Mouse (Mus musculus) midbrain, embryonic 10.5 days (tissue): ENCODE data around the gene C1qc. TPM values are rescaled to one million over a fixed set of nuclear protein-coding genes. Genes with fewer than 3 reads are reported as not detected.

Source experiments
- DNase-seq: peaks from one replicate; pipeline ENCODE4 v3.0.0-alpha.2; 2017; ENCODE audit warnings: low spot score
- H3K27ac ChIP-seq: fragments of 300-500 bp; sonication (generic); replicated peaks from 2 replicates; pipeline ENCODE4 v1.5.1; 2016; ENCODE audit warnings: mild to moderate bottlenecking
- H3K27me3 ChIP-seq: fragments of 300-500 bp; sonication (generic); 2 replicates; pipeline ENCODE4 v1.6.1; 2016; ENCODE audit warnings: low read depth, mild to moderate bottlenecking; ENCODE audit not compliant: poor library complexity, severe bottlenecking
- H3K36me3 ChIP-seq: fragments of 300-500 bp; sonication (generic); 2 replicates; pipeline ENCODE4 v1.6.1; 2016; ENCODE audit warnings: mild to moderate bottlenecking, moderate library complexity
- H3K4me1 ChIP-seq: fragments of 300-500 bp; sonication (generic); 2 replicates; pipeline ENCODE4 v1.6.1; 2016
- H3K4me3 ChIP-seq: fragments of 300-500 bp; sonication (generic); 2 replicates; pipeline ENCODE4 v1.5.1; 2016; ENCODE audit warnings: mild to moderate bottlenecking, moderate library complexity
- H3K9me3 ChIP-seq: fragments of 300-500 bp; sonication (generic); replicated peaks from 2 replicates; pipeline ENCODE4 v1.6.1; 2016; ENCODE audit warnings: mild to moderate bottlenecking
- WGBS: fragments of 180-500 bp; shearing (Covaris S2); methylation state at CpG from one replicate; pipeline ENCODE4 v1.1.7; 2016; 5-methylcytosine and 5-hydroxymethylcytosine counted together
- polyA plus RNA-seq: library from polyadenylated mRNA; unstranded; fragments of >200 nt; fragmentation: Nextera tagmentation; extraction: Ambion mirVana; gene quantifications from 2 replicates; pipeline ENCODE4 v1.2.1, GENCODE M21; 2016

Gene C1qc
- polyA plus RNA-seq, 1 experiment from 2014 or later: 7.1 TPM

DNA sequence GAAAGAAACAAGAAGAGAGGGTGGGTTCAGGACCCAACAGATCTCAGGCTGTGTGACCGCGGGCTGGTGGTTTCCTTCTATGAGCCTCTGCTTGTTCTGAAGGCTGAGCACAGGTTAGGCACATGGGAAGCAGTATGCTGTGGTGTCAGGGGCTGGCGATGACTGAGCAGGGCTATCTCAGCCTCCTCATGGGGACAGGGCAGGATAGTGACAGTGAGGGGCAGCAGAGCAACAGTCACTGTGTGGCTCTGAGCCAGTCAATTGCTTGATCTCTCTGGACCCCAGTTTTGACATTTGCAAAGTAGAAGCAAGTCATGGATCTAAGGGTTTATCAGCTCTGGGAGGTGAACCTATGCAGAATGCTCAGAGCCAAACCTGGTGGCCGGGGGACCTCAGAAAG lies 1.8 kb downstream of the C1qc start:
- WGBS: 88% methylated on average over 4 of the region's 4 CpGs

GRCm38 (mm10) chr4:136889981-136890380 lies 2.9 kb downstream of the C1qc start:
- no peak overlapping the region for H3K27ac ChIP-seq
- H3K27me3 ChIP-seq: peaks cover 52% of the 10 kb centered on the region
- no peak for DNase-seq
- no peak overlapping the region for H3K4me3 ChIP-seq
- H3K36me3 ChIP-seq: no peaks in the 10 kb centered on the region
- H3K4me1 ChIP-seq: peaks cover 16% of the 10 kb centered on the region
- WGBS: 85% methylated on average over 15 of the region's 15 CpGs
- H3K9me3 ChIP-seq: no peaks in the 10 kb centered on the region

More for the DNA sequence above, 1.8 kb downstream of the C1qc start:
- H3K36me3 ChIP-seq: no peaks in the 10 kb centered on the region
- H3K27ac ChIP-seq: no peak overlapping the region; the same call in 1 of the 2 replicates
- peaks cover 24% of the 10 kb centered on the region for H3K4me1 ChIP-seq
- H3K27me3 ChIP-seq: peaks cover 63% of the 10 kb centered on the region
- no peaks in the 10 kb centered on the region for H3K9me3 ChIP-seq
- H3K4me3 ChIP-seq: no peak overlapping the region
- no peak for DNase-seq

- no peak overlapping the region for H3K4me3 ChIP-seq
- H3K27ac ChIP-seq: no peak overlapping the region
- no peak for DNase-seq
- no peaks in the 10 kb centered on the region for H3K36me3 ChIP-seq
- H3K4me1 ChIP-seq: peaks cover 8% of the 10 kb centered on the region; the same call in 1 of the 2 replicates
- no peaks in the 10 kb centered on the region for H3K9me3 ChIP-seq
- 75% methylated on average over 5 of the region's 5 CpGs for WGBS
- peaks cover 29% of the 10 kb centered on the region for H3K27me3 ChIP-seq
Measured at GRCm38 (mm10) chr4:136887714-136888113, 5.2 kb downstream of the C1qc start.

GRCm38 (mm10) chr4:136886101-136886500 lies 6.8 kb downstream of the C1qc start, which contains the start of gene C1qb:
TSS of gene C1qb (minus strand) at chr4:136886187.
- H3K27ac ChIP-seq: no peak within 1 kb of the TSS; the same call in 1 of the 2 replicates
- WGBS: 84% methylated on average over 7 of the region's 7 CpGs
- H3K4me3 ChIP-seq: no peak within 1 kb of the TSS
- H3K36me3 ChIP-seq: no peaks in the 10 kb centered on the region
- H3K4me1 ChIP-seq: peaks cover 8% of the 10 kb centered on the region; the same call in 1 of the 2 replicates
- DNase-seq: no peak
- H3K27me3 ChIP-seq: peaks cover 13% of the 10 kb centered on the region
- no peaks in the 10 kb centered on the region for H3K9me3 ChIP-seq

DNA sequence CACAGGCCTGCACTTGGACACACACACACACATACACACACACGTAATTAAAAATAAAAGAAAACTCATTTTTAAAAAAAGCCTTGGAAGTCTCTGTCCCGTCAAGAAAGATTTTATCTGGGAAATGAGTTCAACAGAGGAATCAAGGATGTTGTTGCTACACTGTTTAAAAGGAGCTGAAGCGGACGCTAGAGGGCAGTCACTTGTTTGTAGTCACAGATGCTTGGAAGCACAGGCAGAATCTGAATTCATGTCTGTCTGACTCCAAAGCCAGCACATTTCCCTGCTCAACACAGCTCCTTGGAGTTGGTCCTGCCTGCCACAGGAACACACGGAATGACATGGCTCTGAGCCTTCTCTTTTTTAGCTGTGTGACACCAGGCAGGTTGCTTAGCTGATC lies 14.3 kb downstream of the C1qc start:
- Histone ChIP-seq H3K27ac (no peak overlapping the region), H3K4me3 (no peak overlapping the region), H3K36me3 (no peaks in the 10 kb centered on the region), H3K9me3 (no peaks in the 10 kb centered on the region), H3K27me3 (0 out of 2 replicates have a peak, but pooled peaks cover 1% of the 10 kb centered on the region), H3K4me1 (0 out of 2 replicates have a peak, but pooled peaks cover 4% of the 10 kb centered on the region)
- 25% methylated on average over 5 of the region's 5 CpGs for WGBS
- no peak for DNase-seq

- 54% methylated on average over 8 of the region's 8 CpGs for WGBS
- Histone ChIP-seq H3K4me3 (no peak overlapping the region), H3K27me3 (0 out of 2 replicates have a peak, but pooled peaks cover 5% of the 10 kb centered on the region), H3K9me3 (no peaks in the 10 kb centered on the region), H3K36me3 (no peaks in the 10 kb centered on the region), H3K27ac (no peak overlapping the region), H3K4me1 (0 out of 2 replicates have a peak, but pooled peaks cover 4% of the 10 kb centered on the region)
- DNase-seq: no peak
Measured at GRCm38 (mm10) chr4:136878171-136878570, 14.7 kb downstream of the C1qc start.

- Histone ChIP-seq H3K27me3 (0 out of 2 replicates have a peak, but pooled peaks cover 5% of the 10 kb centered on the region), H3K4me3 (no peak overlapping the region), H3K9me3 (no peaks in the 10 kb centered on the region), H3K27ac (peak overlapping the region; percentile 43; the same call in 1 of the 2 replicates), H3K36me3 (no peaks in the 10 kb centered on the region), H3K4me1 (0 out of 2 replicates have a peak, but pooled peaks cover 4% of the 10 kb centered on the region)
- peak; percentile 69 for DNase-seq
- WGBS: 25% methylated on average over 7 of the region's 7 CpGs
Measured at GRCm38 (mm10) chr4:136876971-136877370, 15.9 kb downstream of the C1qc start.

- DNase-seq: no peak
- H3K9me3 ChIP-seq: no peaks in the 10 kb centered on the region
- H3K27me3 ChIP-seq: 0 out of 2 replicates have a peak, but pooled peaks cover 5% of the 10 kb centered on the region
- no peak overlapping the region for H3K27ac ChIP-seq
- H3K36me3 ChIP-seq: no peaks in the 10 kb centered on the region
- 94% methylated on average over 14 of the region's 14 CpGs for WGBS
- no peak overlapping the region for H3K4me3 ChIP-seq
- peaks cover 4% of the 10 kb centered on the region; the same call in 1 of the 2 replicates for H3K4me1 ChIP-seq
Measured at GRCm38 (mm10) chr4:136875012-136875411, 17.9 kb downstream of the C1qc start.

GRCm38 (mm10) chr4:136868371-136868770 lies 24.5 kb downstream of the C1qc start:
- WGBS: 84% methylated on average over 6 of the region's 6 CpGs
- no peak for DNase-seq
- Histone ChIP-seq H3K36me3 (no peaks in the 10 kb centered on the region), H3K27me3 (peaks cover 10% of the 10 kb centered on the region; the same call in 1 of the 2 replicates), H3K27ac (peak overlapping the region; percentile 93), H3K4me3 (no peak overlapping the region), H3K4me1 (peaks cover 62% of the 10 kb centered on the region), H3K9me3 (no peaks in the 10 kb centered on the region)

DNA sequence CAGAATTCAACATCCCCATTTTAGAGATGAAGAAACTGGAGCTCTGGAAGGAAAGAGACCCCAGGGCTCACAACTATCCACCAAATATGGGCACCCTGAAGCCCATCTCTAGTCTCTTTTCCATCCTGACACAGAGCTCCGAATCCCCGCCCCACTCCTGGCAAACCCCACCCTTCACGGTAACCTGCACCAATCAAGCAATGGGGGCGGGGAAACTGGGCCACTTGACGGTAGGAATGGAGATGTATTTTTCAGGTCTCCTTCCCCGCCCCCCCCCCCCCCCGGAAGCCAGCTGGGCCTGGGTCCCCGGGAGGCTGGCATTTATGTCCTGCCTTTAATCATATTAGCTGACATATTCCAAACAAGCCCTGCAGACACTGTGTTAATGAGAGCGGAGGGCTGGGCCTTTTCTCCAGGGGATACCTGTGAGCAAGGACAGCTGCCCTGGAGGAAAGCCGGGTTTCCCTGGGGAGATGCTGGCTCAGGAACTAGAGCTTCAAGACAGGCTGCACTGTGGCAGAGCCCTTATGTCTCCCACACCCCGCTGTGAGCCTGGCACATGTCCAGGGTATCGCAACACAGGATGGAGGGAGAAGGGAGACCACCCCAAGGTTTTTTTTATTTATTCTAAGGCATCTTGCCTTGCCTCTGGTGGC lies 25.0 kb downstream of the C1qc start:
- peak overlapping the region; percentile 93 for H3K27ac ChIP-seq
- no peaks in the 10 kb centered on the region for H3K9me3 ChIP-seq
- WGBS: 16% methylated on average over 12 of the region's 12 CpGs
- peaks cover 14% of the 10 kb centered on the region; the same call in 1 of the 2 replicates for H3K27me3 ChIP-seq
- peak; percentile 56 for DNase-seq
- H3K4me3 ChIP-seq: no peak overlapping the region
- H3K36me3 ChIP-seq: no peaks in the 10 kb centered on the region
- peaks cover 67% of the 10 kb centered on the region for H3K4me1 ChIP-seq

GRCm38 (mm10) chr4:136865531-136865930 lies 27.3 kb downstream of the C1qc start:
- Histone ChIP-seq H3K4me3 (peak overlapping the region; percentile 29), H3K27me3 (peaks cover 19% of the 10 kb centered on the region; the same call in 1 of the 2 replicates), H3K9me3 (no peaks in the 10 kb centered on the region), H3K4me1 (peaks cover 90% of the 10 kb centered on the region), H3K27ac (peak overlapping the region; percentile 93), H3K36me3 (no peaks in the 10 kb centered on the region)
- no peak for DNase-seq
- 60% methylated on average over 5 of the region's 5 CpGs for WGBS

DNA sequence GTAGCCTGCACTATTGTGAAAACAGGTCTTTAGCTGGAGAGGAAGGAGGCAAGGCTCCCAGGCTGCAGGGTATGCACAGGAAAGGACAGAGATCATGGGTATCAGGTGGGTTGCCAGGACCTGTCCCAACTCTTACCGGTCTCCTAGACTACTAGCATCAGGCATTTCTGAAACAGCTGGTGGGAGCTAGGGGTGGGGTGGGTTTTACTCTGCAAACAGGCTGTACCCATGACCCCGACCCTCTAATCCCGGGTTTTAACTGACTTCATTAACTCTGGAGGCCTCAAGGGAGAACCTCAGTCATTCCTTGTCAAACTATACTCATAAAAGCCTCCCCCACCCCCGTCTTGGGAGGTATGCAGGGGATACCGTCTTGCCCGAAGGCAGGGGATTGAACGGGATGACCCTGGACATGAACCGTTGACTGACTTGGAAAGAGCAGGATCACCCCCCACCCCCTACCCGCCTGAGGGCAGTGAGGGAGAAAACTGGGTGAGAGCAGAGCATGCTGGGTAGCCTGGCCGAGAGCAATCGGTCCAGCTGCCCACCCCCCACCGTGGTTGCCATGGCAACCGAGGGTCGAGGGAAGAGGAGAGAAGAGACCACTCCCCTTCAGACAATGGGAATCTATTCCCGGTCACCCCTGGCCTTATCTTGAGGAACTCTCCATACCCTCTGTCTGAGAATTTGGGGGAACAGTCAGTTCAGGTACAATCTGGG lies 28.0 kb downstream of the C1qc start:
- Histone ChIP-seq H3K4me1 (peaks cover 93% of the 10 kb centered on the region), H3K36me3 (no peaks in the 10 kb centered on the region), H3K4me3 (peak overlapping the region; percentile 29), H3K9me3 (no peaks in the 10 kb centered on the region), H3K27me3 (peaks cover 19% of the 10 kb centered on the region; the same call in 1 of the 2 replicates), H3K27ac (peak overlapping the region; percentile 93)
- peak; percentile 96 for DNase-seq
- 5% methylated on average over 15 of the region's 15 CpGs for WGBS
